Mouse (Mus musculus): ENCODE measurements around the gene Pcp4l1.

DNA sequence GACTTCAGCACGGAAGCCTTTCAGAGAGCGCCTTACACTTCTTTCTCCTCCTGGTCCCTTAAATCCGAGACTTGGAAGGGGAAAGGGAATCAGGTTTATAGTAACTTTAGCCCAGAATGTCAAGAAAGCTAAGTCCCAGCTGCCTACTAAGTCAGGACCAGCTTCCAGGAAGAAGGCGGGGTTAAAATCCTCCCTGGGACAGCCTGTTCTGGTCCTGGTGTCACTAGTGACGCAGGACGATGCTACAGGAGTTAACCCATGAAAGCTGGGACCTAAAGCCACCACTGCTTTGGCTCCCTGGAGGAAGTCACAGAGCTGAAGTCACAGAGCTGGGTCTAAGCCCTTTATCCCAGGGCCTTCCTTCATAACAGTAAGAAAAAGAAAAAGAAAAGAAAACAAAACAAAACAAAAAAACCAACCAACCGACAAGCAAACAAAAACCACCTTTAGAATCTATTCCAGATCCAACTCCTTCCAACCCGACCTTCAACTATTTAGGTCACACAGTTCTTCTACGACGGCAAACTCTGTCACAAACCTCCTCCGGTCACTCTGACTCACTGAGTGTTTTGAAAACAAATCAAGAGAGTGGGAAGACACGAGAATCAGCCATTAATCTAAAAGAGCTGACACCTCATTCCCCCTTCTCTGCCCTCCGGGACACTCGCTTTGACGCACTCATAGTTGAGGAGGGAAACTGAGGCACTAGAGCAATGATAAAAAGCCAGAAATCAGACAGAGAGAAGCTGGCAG, 44.1 kb upstream of the Pcp4l1 start:
- TF ChIP-seq CTCF (IDR thresholded peaks at IDR 0.05; ENCODE audit: control insufficient read depth, insufficient read depth, insufficient read length) (no peak), MAX (IDR thresholded peaks at IDR 0.05) (no peak), USF1 (IDR thresholded peaks at IDR 0.05; ENCODE audit: low read depth) (no peak), CEBPB (IDR thresholded peaks at IDR 0.05; ENCODE audit: low read depth) (no peak), FOSL1 (IDR thresholded peaks at IDR 0.05; ENCODE audit: insufficient read depth, low read length, poor library complexity, severe bottlenecking) (no peak)

Data from C2C12 (cell line).